Mouse (Mus musculus) megakaryocyte, embryonic 14.5 days (primary cell): ENCODE data around the gene Smurf1. TPM values are rescaled to one million over a fixed set of nuclear protein-coding genes. Genes with fewer than 3 reads are reported as not detected.

ENCODE experiments used
- H3K27me3 ChIP-seq: replicated peaks from 2 replicates; pipeline ENCODE3; 2012; ENCODE audit warnings: inconsistent platforms
- H3K36me3 ChIP-seq: replicated peaks from 2 replicates; pipeline ENCODE3; 2012; ENCODE audit warnings: low read length, inconsistent platforms, mixed read lengths
- H3K4me1 ChIP-seq: 2 replicates; pipeline ENCODE4 v1.6.1; 2012; ENCODE audit warnings: inconsistent platforms
- H3K4me3 ChIP-seq: replicated peaks from 2 replicates; pipeline ENCODE3; 2012; ENCODE audit warnings: moderate library complexity, mild to moderate bottlenecking, inconsistent platforms
- H3K9me3 ChIP-seq: 2 replicates; pipeline ENCODE4 v1.6.1; 2012; ENCODE audit warnings: inconsistent platforms
- FLI1 ChIP-seq: IDR thresholded peaks from 2 replicates; pipeline ENCODE4 v1.6.1; 2012; ENCODE audit warnings: low read length, inconsistent platforms, mixed read lengths
- GATA1 ChIP-seq: IDR thresholded peaks from 3 replicates; pipeline ENCODE4 v1.6.1; 2012; ENCODE audit warnings: mixed read lengths, low read length, inconsistent platforms, borderline replicate concordance
- polyA plus RNA-seq: library from polyadenylated mRNA; stranded (reverse); fragments of >175 nt; gene quantifications from 2 replicates; pipeline ENCODE4 v1.2.3, GENCODE M21; 2012; ENCODE audit warnings: low replicate concordance; ENCODE audit not compliant: insufficient read depth

The Smurf1 gene
- polyA plus RNA-seq, 1 experiment: 3.2 TPM

DNA sequence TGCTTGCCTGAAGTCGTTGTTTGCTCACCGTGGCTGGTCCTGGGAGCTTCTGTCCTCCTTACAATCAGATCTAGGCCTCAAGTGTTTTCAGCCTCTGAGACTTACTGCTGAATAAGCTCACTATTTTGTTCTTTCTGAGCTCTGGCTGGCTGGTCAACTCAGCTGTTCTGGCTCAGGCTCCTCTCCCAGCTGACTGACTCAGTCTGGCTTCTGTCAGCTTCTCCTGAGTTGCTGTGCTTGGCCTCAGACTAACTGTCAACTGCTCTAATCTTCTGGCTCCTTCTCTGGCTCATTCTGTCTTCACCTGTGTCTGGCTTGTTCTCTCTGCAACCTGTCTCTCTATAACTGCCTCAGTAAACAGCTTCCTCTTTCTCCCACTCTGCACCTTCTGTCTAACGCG is 136.0 kb downstream of the Smurf1 start:
- Histone ChIP-seq H3K9me3 (no peaks in the 10 kb centered on the region), H3K4me1 (peaks cover 22% of the 10 kb centered on the region), H3K27me3 (no peaks in the 10 kb centered on the region), H3K4me3 (no peak overlapping the region), H3K36me3 (peaks cover 98% of the 10 kb centered on the region)
- TF ChIP-seq GATA1 (no peak), FLI1 (no peak)

DNA sequence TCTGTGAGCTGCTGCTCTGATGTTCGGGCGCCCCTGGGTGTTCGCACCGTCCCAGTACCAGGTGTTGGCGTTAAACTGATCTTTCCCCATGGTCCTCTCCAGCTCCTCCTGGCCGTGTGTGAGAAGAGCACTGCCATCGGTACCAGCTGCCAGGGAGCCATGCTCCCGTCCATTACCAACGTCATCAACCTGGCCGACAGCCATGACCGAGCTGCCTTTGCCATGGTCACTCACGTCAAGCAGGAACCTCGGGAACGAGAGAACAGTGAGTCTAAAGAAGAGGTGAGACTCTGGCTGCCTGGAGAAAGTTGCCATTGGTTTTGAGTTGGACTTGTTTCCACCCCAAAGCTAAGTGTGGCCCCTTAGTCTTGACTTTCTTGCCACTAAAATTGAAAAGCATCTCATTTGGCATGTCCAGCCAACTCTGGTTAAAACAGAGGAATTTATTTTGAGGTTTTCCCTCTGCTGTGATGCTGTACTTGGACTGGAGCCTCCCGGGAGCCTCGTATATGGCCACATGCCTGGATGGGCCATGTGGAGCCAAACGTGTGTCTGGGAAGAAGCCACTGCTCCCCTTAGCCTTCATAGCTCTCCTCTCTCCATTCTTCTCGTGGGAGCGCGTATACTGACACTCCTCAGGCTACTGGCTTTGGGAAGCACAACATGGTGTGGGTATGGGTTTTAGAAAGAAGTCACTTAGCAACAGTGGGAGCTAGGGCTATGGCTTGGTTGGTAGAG is 137.1 kb downstream of the Smurf1 start:
- TF ChIP-seq GATA1 (no peak), FLI1 (no peak)
- Histone ChIP-seq H3K4me1 (peaks cover 22% of the 10 kb centered on the region), H3K9me3 (no peaks in the 10 kb centered on the region), H3K4me3 (no peak overlapping the region), H3K36me3 (peaks cover 99% of the 10 kb centered on the region), H3K27me3 (no peaks in the 10 kb centered on the region)

Other genes with a start within 250 kb of the Smurf1 start
- gene Tmem130, start 204.0 kb downstream of the Smurf1 start, polyA plus RNA-seq: not detected in 2 replicates
- 20.5 and 43.0 TPM in 2 replicates for gene Trrap, start 198.1 kb downstream of the Smurf1 start, polyA plus RNA-seq
- 1.6 TPM in 1 of 2 replicates, not detected in the other for gene Gm4871, start 66.9 kb upstream of the Smurf1 start, polyA plus RNA-seq
- gene 1700018F24Rik, start 77.1 kb upstream of the Smurf1 start, polyA plus RNA-seq: not detected in 2 replicates
- gene Arpc1a, start 118.0 kb upstream of the Smurf1 start, polyA plus RNA-seq: 25.4 and 41.5 TPM in 2 replicates
- gene Kpna7, start 118.2 kb upstream of the Smurf1 start, polyA plus RNA-seq: not detected in 2 replicates
- 1,949 and 2,538 TPM in 2 replicates for gene Arpc1b, start 148.4 kb upstream of the Smurf1 start, polyA plus RNA-seq
- gene Pdap1, start 174.4 kb upstream of the Smurf1 start, polyA plus RNA-seq: 63.5 and 118 TPM in 2 replicates
- 7.0 and 13.8 TPM in 2 replicates for gene Bud31, start 174.5 kb upstream of the Smurf1 start, polyA plus RNA-seq
- gene Ptcd1, start 201.3 kb upstream of the Smurf1 start, polyA plus RNA-seq: 9.4 and 10.7 TPM in 2 replicates
- 43.6 and 53.5 TPM in 2 replicates for gene Cpsf4, start 201.4 kb upstream of the Smurf1 start, polyA plus RNA-seq
- gene Atp5j2, start 226.2 kb upstream of the Smurf1 start, polyA plus RNA-seq: 3.0 and 56.7 TPM in 2 replicates
- gene Zkscan14, start 236.0 kb upstream of the Smurf1 start, polyA plus RNA-seq: 5.3 TPM in 1 of 2 replicates, not detected in the other
- gene Zkscan5, start 238.7 kb upstream of the Smurf1 start, polyA plus RNA-seq: 0.84 and 1.00 TPM in 2 replicates